Comparison of ENCODE assay signal across 14 mouse cellular contexts in the genomic region with DNA sequence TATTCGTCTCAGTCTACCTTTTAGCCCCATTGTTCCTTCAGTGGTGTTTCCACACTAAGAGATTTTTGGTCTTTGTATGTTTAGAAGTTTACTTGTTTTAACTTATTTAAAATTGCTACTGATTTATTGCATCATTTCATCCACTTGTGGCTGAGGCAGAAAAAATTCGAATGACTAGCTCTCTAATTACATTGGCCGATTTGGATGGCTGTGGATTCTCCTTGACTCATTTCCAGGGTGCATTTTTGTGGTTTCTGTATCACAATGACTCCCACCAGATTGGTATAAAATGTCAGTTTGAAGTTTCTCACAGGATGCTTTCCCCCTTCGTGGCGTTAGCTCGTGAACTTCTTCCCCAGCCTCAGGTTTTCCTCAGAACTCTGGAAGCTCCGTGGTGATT.
"Had no signal": no experiment of that assay in that cellular context is flagged by ENCODE, and none has a peak within 500 bp of the region (broad histone marks: within the 10 kb centered on the region; RNA-seq: fewer than 3 reads in every experiment).

No protein-coding gene starts in this region.

- H3K9ac ChIP-seq: kidney, embryonic 15.5 days; limb, embryonic 12.5 days; liver, embryonic 13.5 days; liver, postnatal 0 days; lung, embryonic 15.5 days; neural tube, embryonic 12.5 days had no signal

- H3K36me3 ChIP-seq: kidney, embryonic 15.5 days; limb, embryonic 12.5 days; liver, embryonic 13.5 days; lung, embryonic 15.5 days; neural tube, embryonic 12.5 days had no signal

- H3K4me3 ChIP-seq: kidney, embryonic 15.5 days; limb, embryonic 12.5 days; liver, embryonic 13.5 days; lung, embryonic 15.5 days; neural tube, embryonic 12.5 days had no signal

- H3K4me1 ChIP-seq: liver, embryonic 13.5 days; lung, embryonic 15.5 days had no signal

- H3K27ac ChIP-seq: kidney, embryonic 15.5 days; limb, embryonic 12.5 days; liver, embryonic 13.5 days; lung, embryonic 15.5 days; neural tube, embryonic 12.5 days had no signal

- H3K27me3 ChIP-seq: limb, embryonic 12.5 days; liver, embryonic 13.5 days; lung, embryonic 15.5 days; neural tube, embryonic 12.5 days had no signal

- DNase-seq: kidney, adult 18-20 months; kidney, postnatal 25 days; layer of hippocampus, adult 9-11 months; layer of hippocampus, postnatal 36 days; liver; liver, embryonic 13.5 days; liver, postnatal 0 days; midbrain, embryonic 14.5 days; thymus, adult 18-20 months; thymus, postnatal 25 days had no signal

- H3K9me3 ChIP-seq: kidney, embryonic 15.5 days; limb, embryonic 12.5 days; liver, embryonic 13.5 days; lung, embryonic 15.5 days; neural tube, embryonic 12.5 days had no signal

- ATAC-seq: liver, postnatal 0 days had no signal

- H3K4me2 ChIP-seq: kidney, embryonic 15.5 days; limb, embryonic 12.5 days; liver, embryonic 13.5 days; lung, embryonic 15.5 days; neural tube, embryonic 12.5 days had no signal
